ENCODE assay signal across 10 mouse cellular contexts in genomic region chr7:112779636-112780035, GRCm38 (mm10).
DNase-seq lines count a peak whose midpoint lies in the region; ATAC-seq lines count a peak whose summit lies in the region.
"Had no signal": no experiment of that assay in that cellular context is flagged by ENCODE, and none has a peak within 500 bp of the region (broad histone marks: within the 10 kb centered on the region; RNA-seq: fewer than 3 reads in every experiment).

No protein-coding gene starts in this region.

- no peaks in the 10 kb centered on the region for H3K9me3 ChIP-seq in heart, embryonic 15.5 days (replicated peaks)
- no peaks in the 10 kb centered on the region for H3K9me3 ChIP-seq in embryonic facial prominence, embryonic 14.5 days (ENCODE audit: control insufficient read depth, low read length)
- H3K9me3 ChIP-seq in hindbrain, embryonic 14.5 days (ENCODE audit: control insufficient read depth, low read length) = no peaks in the 10 kb centered on the region
- no peaks in the 10 kb centered on the region for H3K9me3 ChIP-seq in midbrain, embryonic 16.5 days (replicated peaks; ENCODE audit: control insufficient read depth, low read length, poor library complexity, severe bottlenecking)
- H3K9me3 ChIP-seq: liver, embryonic 15.5 days had no signal

- WGBS in heart, embryonic 15.5 days = 22% methylated on average over 6 of the region's 6 CpGs
- WGBS in embryonic facial prominence, embryonic 14.5 days = 25% methylated on average over 6 of the region's 6 CpGs
- 15% methylated on average over 6 of the region's 6 CpGs for WGBS in hindbrain, embryonic 14.5 days
- 15% methylated on average over 6 of the region's 6 CpGs for WGBS in midbrain, embryonic 16.5 days

- no peak overlapping the region for H3K4me3 ChIP-seq in heart, embryonic 15.5 days
- H3K4me3 ChIP-seq in embryonic facial prominence, embryonic 14.5 days (ENCODE audit: low read depth, low read length) = no peak overlapping the region
- H3K4me3 ChIP-seq in hindbrain, embryonic 14.5 days (replicated peaks; ENCODE audit: low read length) = no peak overlapping the region
- H3K4me3 ChIP-seq in midbrain, embryonic 16.5 days (ENCODE audit: low read depth, low read length) = no peak overlapping the region
- H3K4me3 ChIP-seq: liver, embryonic 15.5 days had no signal

- peak; percentile 72 for ATAC-seq in heart, embryonic 15.5 days (replicated peaks; ENCODE audit: insufficient number of reproducible peaks, insufficient read depth, low FRiP score, low read depth)
- ATAC-seq in embryonic facial prominence, embryonic 14.5 days (ENCODE audit: low read depth) = peak; percentile 60
- ATAC-seq in hindbrain, embryonic 14.5 days (ENCODE audit: low FRiP score) = peak; percentile 69; the same call in 1 of the 2 replicates
- ATAC-seq in midbrain, embryonic 16.5 days = peak; percentile 43; the same call in 1 of the 2 replicates

- peak overlapping the region; percentile 80 for H3K27ac ChIP-seq in heart, embryonic 15.5 days
- H3K27ac ChIP-seq in embryonic facial prominence, embryonic 14.5 days (replicated peaks; ENCODE audit: low read depth, low read length) = no peak overlapping the region
- H3K27ac ChIP-seq in hindbrain, embryonic 14.5 days = peak overlapping the region; percentile 10; the same call in 1 of the 2 replicates
- H3K27ac ChIP-seq in midbrain, embryonic 16.5 days (ENCODE audit: low read length) = 0 out of 2 replicates have a peak overlapping the region, but pooled peaks have one; percentile 24
- H3K27ac ChIP-seq: liver, embryonic 15.5 days had no signal

- H3K4me2 ChIP-seq in heart, embryonic 15.5 days = 0 out of 2 replicates have a peak overlapping the region, but pooled peaks have one; percentile 7
- no peak overlapping the region for H3K4me2 ChIP-seq in embryonic facial prominence, embryonic 14.5 days (ENCODE audit: low read depth, low read length)
- no peak overlapping the region for H3K4me2 ChIP-seq in hindbrain, embryonic 14.5 days (replicated peaks)
- no peak overlapping the region for H3K4me2 ChIP-seq in midbrain, embryonic 16.5 days (ENCODE audit: low read length)
- H3K4me2 ChIP-seq: liver, embryonic 15.5 days had no signal

- H3K36me3 ChIP-seq in heart, embryonic 15.5 days = no peaks in the 10 kb centered on the region
- no peaks in the 10 kb centered on the region for H3K36me3 ChIP-seq in embryonic facial prominence, embryonic 14.5 days (ENCODE audit: control insufficient read depth, insufficient read depth, low read length)
- no peaks in the 10 kb centered on the region for H3K36me3 ChIP-seq in hindbrain, embryonic 14.5 days (replicated peaks; ENCODE audit: control insufficient read depth, insufficient read depth)
- H3K36me3 ChIP-seq in midbrain, embryonic 16.5 days (ENCODE audit: control insufficient read depth, insufficient read depth, low read length) = no peaks in the 10 kb centered on the region
- H3K36me3 ChIP-seq: liver, embryonic 15.5 days had no signal

- intact Hi-C loops in heart, postnatal 36 days (cut with DNase I) = loop anchor here (5.0 kb wide), 1 partner anchor 88 kb away; no protein-coding TSS in a partner anchor

- no peak for DNase-seq in heart, postnatal 36 days
- DNase-seq in embryonic facial prominence, embryonic 14.5 days (ENCODE audit: low spot score) = peak; percentile 74
- DNase-seq in hindbrain, embryonic 14.5 days (ENCODE audit: low spot score) = no peak
- DNase-seq in gastrocnemius, adult 18-20 months (ENCODE audit: low spot score) = no peak
- DNase-seq in left cerebral cortex, adult 11 months (ENCODE audit: low spot score) = no peak
- no peak for DNase-seq in urinary bladder, postnatal 25 days (ENCODE audit: low spot score)
- DNase-seq: thymus, adult 18-20 months had no signal

- peaks cover 65% of the 10 kb centered on the region for H3K4me1 ChIP-seq in heart, embryonic 15.5 days (replicated peaks)
- H3K4me1 ChIP-seq in embryonic facial prominence, embryonic 14.5 days (ENCODE audit: control insufficient read depth, insufficient read depth, low read length) = peaks cover 20% of the 10 kb centered on the region
- peaks cover 21% of the 10 kb centered on the region for H3K4me1 ChIP-seq in hindbrain, embryonic 14.5 days (replicated peaks; ENCODE audit: control insufficient read depth, insufficient read depth, low read length)
- H3K4me1 ChIP-seq in midbrain, embryonic 16.5 days (ENCODE audit: control insufficient read depth, insufficient read depth, low read length) = peaks cover 10% of the 10 kb centered on the region
- H3K4me1 ChIP-seq: liver, embryonic 15.5 days had no signal

- no peaks in the 10 kb centered on the region for H3K27me3 ChIP-seq in heart, embryonic 15.5 days
- no peaks in the 10 kb centered on the region for H3K27me3 ChIP-seq in embryonic facial prominence, embryonic 14.5 days (replicated peaks; ENCODE audit: control insufficient read depth, insufficient read depth, low read length)
- no peaks in the 10 kb centered on the region for H3K27me3 ChIP-seq in hindbrain, embryonic 14.5 days (ENCODE audit: control insufficient read depth, insufficient read depth, low read length)
- no peaks in the 10 kb centered on the region for H3K27me3 ChIP-seq in midbrain, embryonic 16.5 days (ENCODE audit: control insufficient read depth, insufficient read depth, low read depth, low read length)
- H3K27me3 ChIP-seq: liver, embryonic 15.5 days had no signal

- no peak overlapping the region for H3K9ac ChIP-seq in heart, embryonic 15.5 days
- H3K9ac ChIP-seq in embryonic facial prominence, embryonic 14.5 days (ENCODE audit: low read depth, low read length) = no peak overlapping the region
- H3K9ac ChIP-seq in hindbrain, embryonic 14.5 days = 0 out of 2 replicates have a peak overlapping the region, but pooled peaks have one; percentile 9
- no peak overlapping the region for H3K9ac ChIP-seq in midbrain, embryonic 16.5 days (ENCODE audit: low read depth, low read length)
- H3K9ac ChIP-seq: liver, embryonic 15.5 days had no signal
